Mouse (Mus musculus): ENCODE data around the gene Twf2. TPM values are rescaled to one million over a fixed set of nuclear protein-coding genes. Genes with fewer than 3 reads are reported as not detected.

The Twf2 gene
- polyA plus RNA-seq, 1 experiment from 2014 or later, result 76.4 TPM

- Histone ChIP-seq H3K27ac (peak overlapping the region; percentile 77), H3K36me3 (no peaks in the 10 kb centered on the region), H3K27me3 (no peaks in the 10 kb centered on the region), H3K9me3 (no peaks in the 10 kb centered on the region), H3K4me2 (no peak overlapping the region), H3K4me1 (peaks cover 40% of the 10 kb centered on the region), H3K4me3 (no peak overlapping the region), H3K9ac (no peak overlapping the region)
- ATAC-seq (ENCODE audit: borderline replicate concordance, extremely low read depth, low FRiP score, low TSS enrichment), result peak; percentile 50; the same call in 1 of the 2 replicates
- 13% methylated on average over 4 of the region's 4 CpGs for WGBS
Measured at GRCm38 (mm10) chr9:106250245-106250644, 47.3 kb downstream of the Twf2 start.

GRCm38 (mm10) chr9:106251066-106251465 is 48.2 kb downstream of the Twf2 start:
- peaks cover 39% of the 10 kb centered on the region for H3K4me1 ChIP-seq
- no peak overlapping the region for H3K9ac ChIP-seq
- no peak overlapping the region for H3K4me2 ChIP-seq
- ATAC-seq (ENCODE audit: borderline replicate concordance, extremely low read depth, low FRiP score, low TSS enrichment), result no peak
- H3K4me3 ChIP-seq, result no peak overlapping the region
- WGBS, result 49% methylated on average over 8 of the region's 8 CpGs
- H3K36me3 ChIP-seq, result no peaks in the 10 kb centered on the region
- no peaks in the 10 kb centered on the region for H3K9me3 ChIP-seq
- no peaks in the 10 kb centered on the region for H3K27me3 ChIP-seq
- no peak overlapping the region; the same call in 1 of the 2 replicates for H3K27ac ChIP-seq

GRCm38 (mm10) chr9:106254001-106254400 is 51.1 kb downstream of the Twf2 start:
- Histone ChIP-seq H3K27ac (peak overlapping the region; percentile 23; the same call in 1 of the 2 replicates), H3K4me3 (no peak overlapping the region), H3K27me3 (no peaks in the 10 kb centered on the region), H3K4me1 (peaks cover 19% of the 10 kb centered on the region), H3K9me3 (no peaks in the 10 kb centered on the region), H3K36me3 (no peaks in the 10 kb centered on the region), H3K4me2 (no peak overlapping the region), H3K9ac (no peak overlapping the region)
- no peak for ATAC-seq (ENCODE audit: borderline replicate concordance, extremely low read depth, low FRiP score, low TSS enrichment)
- 64% methylated on average over 2 of the region's 2 CpGs for WGBS

- no peaks in the 10 kb centered on the region for H3K27me3 ChIP-seq
- no peaks in the 10 kb centered on the region for H3K36me3 ChIP-seq
- H3K27ac ChIP-seq, result no peak overlapping the region
- H3K4me2 ChIP-seq, result no peak overlapping the region
- 76% methylated on average over 4 of the region's 4 CpGs for WGBS
- ATAC-seq (ENCODE audit: borderline replicate concordance, extremely low read depth, low FRiP score, low TSS enrichment), result no peak
- no peak overlapping the region for H3K9ac ChIP-seq
- H3K4me3 ChIP-seq, result no peak overlapping the region
- H3K9me3 ChIP-seq, result no peaks in the 10 kb centered on the region
- H3K4me1 ChIP-seq, result 0 out of 2 replicates have a peak, but pooled peaks cover 4% of the 10 kb centered on the region
Measured at GRCm38 (mm10) chr9:106258412-106258811, 55.5 kb downstream of the Twf2 start.

- Histone ChIP-seq H3K27me3 (no peaks in the 10 kb centered on the region), H3K9ac (no peak overlapping the region), H3K4me3 (no peak overlapping the region), H3K27ac (no peak overlapping the region), H3K4me2 (no peak overlapping the region), H3K9me3 (no peaks in the 10 kb centered on the region), H3K36me3 (no peaks in the 10 kb centered on the region), H3K4me1 (0 out of 2 replicates have a peak, but pooled peaks cover 4% of the 10 kb centered on the region)
- 65% methylated on average over 5 of the region's 5 CpGs for WGBS
- no peak for ATAC-seq (ENCODE audit: borderline replicate concordance, extremely low read depth, low FRiP score, low TSS enrichment)
Measured at GRCm38 (mm10) chr9:106258990-106259389, 56.1 kb downstream of the Twf2 start.

GRCm38 (mm10) chr9:106261058-106261457 is 58.1 kb downstream of the Twf2 start:
- no peaks in the 10 kb centered on the region for H3K9me3 ChIP-seq
- 68% methylated on average over 6 of the region's 6 CpGs for WGBS

GRCm38 (mm10) chr9:106261491-106261890 is 58.6 kb downstream of the Twf2 start:
- H3K27ac ChIP-seq, result no peak overlapping the region
- 58% methylated on average over 3 of the region's 3 CpGs for WGBS
- no peak for ATAC-seq (ENCODE audit: borderline replicate concordance, extremely low read depth, low FRiP score, low TSS enrichment)

More at GRCm38 (mm10) chr9:106261058-106261457, 58.1 kb downstream of the Twf2 start:
- H3K4me1 ChIP-seq, result 0 out of 2 replicates have a peak, but pooled peaks cover 11% of the 10 kb centered on the region
- no peak for ATAC-seq (ENCODE audit: borderline replicate concordance, extremely low read depth, low FRiP score, low TSS enrichment)
- H3K36me3 ChIP-seq, result no peaks in the 10 kb centered on the region
- no peak overlapping the region for H3K27ac ChIP-seq
- H3K4me3 ChIP-seq, result no peak overlapping the region
- H3K4me2 ChIP-seq, result no peak overlapping the region
- no peaks in the 10 kb centered on the region for H3K27me3 ChIP-seq
- H3K9ac ChIP-seq, result no peak overlapping the region

GRCm38 (mm10) chr9:106262075-106262474 is 59.2 kb downstream of the Twf2 start:
- no peaks in the 10 kb centered on the region for H3K36me3 ChIP-seq
- WGBS, result 63% methylated on average over 3 of the region's 3 CpGs
- no peak for ATAC-seq (ENCODE audit: borderline replicate concordance, extremely low read depth, low FRiP score, low TSS enrichment)

More at GRCm38 (mm10) chr9:106261491-106261890, 58.6 kb downstream of the Twf2 start:
- no peak overlapping the region for H3K9ac ChIP-seq
- no peaks in the 10 kb centered on the region for H3K27me3 ChIP-seq
- H3K9me3 ChIP-seq, result no peaks in the 10 kb centered on the region
- no peak overlapping the region for H3K4me2 ChIP-seq
- no peak overlapping the region for H3K4me3 ChIP-seq
- H3K36me3 ChIP-seq, result no peaks in the 10 kb centered on the region
- 0 out of 2 replicates have a peak, but pooled peaks cover 11% of the 10 kb centered on the region for H3K4me1 ChIP-seq

GRCm38 (mm10) chr9:106263381-106263924 is 60.5 kb downstream of the Twf2 start:
- H3K4me1 ChIP-seq, result 0 out of 2 replicates have a peak, but pooled peaks cover 8% of the 10 kb centered on the region
- no peaks in the 10 kb centered on the region for H3K9me3 ChIP-seq
- H3K27me3 ChIP-seq, result no peaks in the 10 kb centered on the region
- H3K9ac ChIP-seq, result no peak overlapping the region
- H3K4me2 ChIP-seq, result no peak overlapping the region
- H3K27ac ChIP-seq, result no peak overlapping the region
- no peaks in the 10 kb centered on the region for H3K36me3 ChIP-seq
- 65% methylated on average over 9 of the region's 9 CpGs for WGBS
- no peak overlapping the region for H3K4me3 ChIP-seq
- ATAC-seq (ENCODE audit: borderline replicate concordance, extremely low read depth, low FRiP score, low TSS enrichment), result no peak

More at GRCm38 (mm10) chr9:106262075-106262474, 59.2 kb downstream of the Twf2 start:
- H3K4me3 ChIP-seq, result no peak overlapping the region
- H3K4me1 ChIP-seq, result 0 out of 2 replicates have a peak, but pooled peaks cover 11% of the 10 kb centered on the region
- no peak overlapping the region for H3K27ac ChIP-seq
- no peak overlapping the region for H3K9ac ChIP-seq
- H3K27me3 ChIP-seq, result no peaks in the 10 kb centered on the region
- no peaks in the 10 kb centered on the region for H3K9me3 ChIP-seq
- no peak overlapping the region for H3K4me2 ChIP-seq

MicroRNAs encoded within 50 kb of the gene (microRNA counts, 519-probe panel; counts per million panel counts)
- microRNA mmu-let-7g, result 4,234 counts per million, percentile 98 among the panel's probes with 10 or more counts

Small RNA genes within 50 kb of the gene (microRNA-seq; reads per million reads assigned to microRNA genes)
- 3.0 reads per million, percentile 12 among the genes with 10 or more reads in this experiment for gene Mir135a-1
- gene Mirlet7g, result 82,822 reads per million, percentile 100 among the genes with 10 or more reads in this experiment

Other genes starting within 250 kb of the Twf2 start
- 0.26 and 0.29 TPM in 2 replicates for gene Col6a5, start 242.5 kb upstream of the Twf2 start, polyA plus RNA-seq (2015; fragmentation: Nextera tagmentation; extraction: Ambion mirVana)
- gene Col6a4, start 106.3 kb upstream of the Twf2 start, polyA plus RNA-seq (2015; fragmentation: Nextera tagmentation; extraction: Ambion mirVana), result 1.6 and 1.7 TPM in 2 replicates
- 1.4 and 1.7 TPM in 2 replicates for gene Glyctk, start 45.0 kb upstream of the Twf2 start, polyA plus RNA-seq (2015; fragmentation: Nextera tagmentation; extraction: Ambion mirVana)
- gene Wdr82, start 32.2 kb upstream of the Twf2 start, polyA plus RNA-seq (2015; fragmentation: Nextera tagmentation; extraction: Ambion mirVana), result 22.3 and 24.0 TPM in 2 replicates
- 60.4 and 62.8 TPM in 2 replicates for gene Ppm1m, start 3.4 kb upstream of the Twf2 start, polyA plus RNA-seq (2015; fragmentation: Nextera tagmentation; extraction: Ambion mirVana)
- gene Tlr9, start 19.5 kb downstream of the Twf2 start, polyA plus RNA-seq (2015; fragmentation: Nextera tagmentation; extraction: Ambion mirVana), result 0.06 TPM in 1 of 2 replicates, not detected in the other
- gene Alas1, start 45.5 kb downstream of the Twf2 start, polyA plus RNA-seq (2015; fragmentation: Nextera tagmentation; extraction: Ambion mirVana), result 124 and 132 TPM in 2 replicates
- 29.5 and 32.0 TPM in 2 replicates for gene Poc1a, start 78.0 kb downstream of the Twf2 start, polyA plus RNA-seq (2015; fragmentation: Nextera tagmentation; extraction: Ambion mirVana)
- 16.5 and 17.5 TPM in 2 replicates for gene Dusp7, start 165.5 kb downstream of the Twf2 start, polyA plus RNA-seq (2015; fragmentation: Nextera tagmentation; extraction: Ambion mirVana)
- 988 and 1,033 TPM in 2 replicates for gene Rpl29, start 226.3 kb downstream of the Twf2 start, polyA plus RNA-seq (2015; fragmentation: Nextera tagmentation; extraction: Ambion mirVana)
- gene Acy1, start 235.2 kb downstream of the Twf2 start, polyA plus RNA-seq (2015; fragmentation: Nextera tagmentation; extraction: Ambion mirVana), result 31.6 and 32.6 TPM in 2 replicates
- 12.8 and 15.3 TPM in 2 replicates for gene Abhd14b, start 244.4 kb downstream of the Twf2 start, polyA plus RNA-seq (2015; fragmentation: Nextera tagmentation; extraction: Ambion mirVana)
- gene Abhd14a, start 244.6 kb downstream of the Twf2 start, polyA plus RNA-seq (2015; fragmentation: Nextera tagmentation; extraction: Ambion mirVana), result 52.5 and 53.2 TPM in 2 replicates

Measured in lung, embryonic 15.5 days (tissue).